Mouse (Mus musculus) stomach, embryonic 16.5 days (tissue): Measurements from ENCODE around the gene Rfx5. TPM values are rescaled to one million over a fixed set of nuclear protein-coding genes. Genes with fewer than 3 reads are reported as not detected.

Experiments used
- ATAC-seq: fragments of 200-750 bp; cut with Nextera tagmentation; 2 replicates; pipeline ENCODE4 v1.8.0; 2017; ENCODE audit warnings: moderate number of reproducible peaks, moderate TSS enrichment; ENCODE audit not compliant: insufficient read depth, low FRiP score
- H3K27ac ChIP-seq: fragments of 300-500 bp; sonication (generic); 2 replicates; pipeline ENCODE4 v1.5.1; 2014; ENCODE audit warnings: low read length
- H3K27me3 ChIP-seq: fragments of 300-500 bp; sonication (generic); 2 replicates; pipeline ENCODE4 v1.6.1; 2014; ENCODE audit warnings: low read length, control low read depth, mixed read lengths; ENCODE audit not compliant: control insufficient read depth, insufficient read depth
- H3K36me3 ChIP-seq: fragments of 300-500 bp; sonication (generic); 2 replicates; pipeline ENCODE4 v1.6.1; 2014; ENCODE audit warnings: low read length; ENCODE audit not compliant: control insufficient read depth, insufficient read depth
- H3K4me1 ChIP-seq: fragments of 300-500 bp; sonication (generic); 2 replicates; pipeline ENCODE4 v1.6.1; 2014; ENCODE audit warnings: low read length, control low read depth, mixed read lengths; ENCODE audit not compliant: control insufficient read depth, insufficient read depth
- H3K4me2 ChIP-seq: fragments of 300-500 bp; sonication (generic); 2 replicates; pipeline ENCODE4 v1.6.1; 2014; ENCODE audit warnings: low read depth, low read length, mixed read lengths
- H3K4me3 ChIP-seq: fragments of 300-500 bp; sonication (generic); replicated peaks from 2 replicates; pipeline ENCODE4 v1.5.1; 2014; ENCODE audit warnings: mild to moderate bottlenecking, low read length
- H3K9ac ChIP-seq: fragments of 300-500 bp; sonication (generic); 2 replicates; pipeline ENCODE4 v1.6.1; 2014; ENCODE audit warnings: low read length
- H3K9me3 ChIP-seq: fragments of 300-500 bp; sonication (generic); replicated peaks from 2 replicates; pipeline ENCODE4 v1.6.1; 2016; ENCODE audit warnings: low read length, control low read depth; ENCODE audit not compliant: control insufficient read depth
- WGBS: fragments of 180-500 bp; shearing (Covaris S2); extraction: QIAGEN DNeasy Blood & Tissue Kit; methylation state at CpG from one replicate; pipeline ENCODE4 v1.1.7; 2014; 5-methylcytosine and 5-hydroxymethylcytosine counted together
- microRNA-seq: library from miRNA; unstranded; fragments of <30 nt; microRNA quantifications from one replicate; pipeline ENCODE4, GENCODE M21; 2016
- polyA plus RNA-seq: library from polyadenylated mRNA; unstranded; fragments of >200 nt; fragmentation: Nextera tagmentation; extraction: Ambion mirVana; gene quantifications from 2 replicates; pipeline ENCODE4 v1.2.1, GENCODE M21; 2015

The Rfx5 gene
- polyA plus RNA-seq, 1 experiment from 2014 or later, result 7.0 TPM

DNA sequence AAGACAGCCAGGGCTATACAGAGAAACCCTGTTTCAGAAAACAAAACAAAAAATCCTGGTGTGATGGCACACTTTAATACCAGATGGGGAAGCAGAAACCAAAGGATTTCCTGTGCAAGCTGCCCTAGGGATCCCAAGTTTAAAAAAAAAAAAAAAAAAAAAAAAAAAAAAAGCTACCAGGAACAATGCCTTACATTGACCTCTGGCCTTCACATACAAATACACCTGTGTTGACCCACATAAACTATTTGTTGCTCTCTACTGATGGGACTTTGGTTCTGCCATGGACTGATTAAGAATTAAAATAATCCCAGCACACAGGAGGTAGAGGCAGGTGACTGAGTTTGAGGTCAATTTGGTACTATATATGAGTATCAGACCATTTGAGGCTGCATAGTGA, 49.4 kb downstream of the Rfx5 start:
- peaks cover 5% of the 10 kb centered on the region; the same call in 1 of the 2 replicates for H3K4me1 ChIP-seq
- H3K4me3 ChIP-seq, result no peak overlapping the region
- H3K36me3 ChIP-seq, result peaks cover 11% of the 10 kb centered on the region; the same call in 1 of the 2 replicates
- H3K27ac ChIP-seq, result no peak overlapping the region
- no peaks in the 10 kb centered on the region for H3K27me3 ChIP-seq
- H3K4me2 ChIP-seq, result no peak overlapping the region
- ATAC-seq, result no peak
- no peak overlapping the region for H3K9ac ChIP-seq
- H3K9me3 ChIP-seq, result no peaks in the 10 kb centered on the region

DNA sequence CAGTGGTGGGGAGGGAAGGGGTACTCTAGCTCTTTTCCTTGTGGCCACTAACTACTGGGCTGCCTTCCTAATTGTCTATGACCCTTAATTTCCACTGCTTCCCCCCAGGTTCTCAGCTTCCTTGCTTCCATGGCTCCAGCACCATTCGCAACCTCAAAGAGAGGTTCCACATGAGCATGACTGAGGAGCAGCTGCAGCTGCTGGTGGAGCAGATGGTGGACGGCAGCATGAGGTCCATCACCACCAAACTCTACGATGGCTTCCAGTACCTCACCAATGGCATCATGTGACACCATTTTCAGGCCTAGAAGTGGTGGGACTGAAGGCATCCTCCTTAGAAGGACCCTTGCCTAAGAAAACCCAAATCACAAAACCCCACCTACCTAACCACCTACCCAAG, 51.8 kb downstream of the Rfx5 start:
- Histone ChIP-seq H3K9me3 (no peaks in the 10 kb centered on the region), H3K9ac (no peak overlapping the region), H3K4me3 (no peak overlapping the region), H3K27me3 (no peaks in the 10 kb centered on the region), H3K4me1 (peaks cover 5% of the 10 kb centered on the region; the same call in 1 of the 2 replicates), H3K36me3 (peaks cover 16% of the 10 kb centered on the region), H3K27ac (no peak overlapping the region), H3K4me2 (no peak overlapping the region)
- no peak for ATAC-seq
- 87% methylated on average over 3 of the region's 3 CpGs for WGBS

DNA sequence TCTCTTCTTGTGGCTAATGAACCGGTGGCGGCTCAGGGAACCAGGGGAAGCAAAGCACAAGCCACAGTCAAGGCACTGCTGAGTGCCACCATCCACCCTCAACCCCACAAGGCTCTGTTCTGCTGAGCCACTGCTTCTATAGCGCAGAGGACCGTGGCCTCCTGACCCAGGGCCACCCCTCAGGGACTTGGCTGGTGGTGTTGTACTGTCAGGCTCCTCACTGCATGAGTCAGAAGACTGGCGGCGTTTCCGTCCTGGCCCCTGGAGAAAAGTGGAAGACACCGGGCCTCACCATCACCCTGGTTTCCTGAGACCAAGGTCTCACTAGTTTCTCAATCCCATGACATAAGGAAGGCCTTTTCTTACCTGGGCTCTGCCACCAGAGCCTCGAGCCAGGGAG, 53.8 kb downstream of the Rfx5 start:
- peaks cover 5% of the 10 kb centered on the region; the same call in 1 of the 2 replicates for H3K4me1 ChIP-seq
- no peak overlapping the region for H3K4me3 ChIP-seq
- H3K27ac ChIP-seq, result no peak overlapping the region
- H3K9me3 ChIP-seq, result no peaks in the 10 kb centered on the region
- no peaks in the 10 kb centered on the region for H3K27me3 ChIP-seq
- H3K9ac ChIP-seq, result no peak overlapping the region
- H3K36me3 ChIP-seq, result peaks cover 21% of the 10 kb centered on the region
- H3K4me2 ChIP-seq, result no peak overlapping the region
- 86% methylated on average over 9 of the region's 9 CpGs for WGBS
- ATAC-seq, result no peak

DNA sequence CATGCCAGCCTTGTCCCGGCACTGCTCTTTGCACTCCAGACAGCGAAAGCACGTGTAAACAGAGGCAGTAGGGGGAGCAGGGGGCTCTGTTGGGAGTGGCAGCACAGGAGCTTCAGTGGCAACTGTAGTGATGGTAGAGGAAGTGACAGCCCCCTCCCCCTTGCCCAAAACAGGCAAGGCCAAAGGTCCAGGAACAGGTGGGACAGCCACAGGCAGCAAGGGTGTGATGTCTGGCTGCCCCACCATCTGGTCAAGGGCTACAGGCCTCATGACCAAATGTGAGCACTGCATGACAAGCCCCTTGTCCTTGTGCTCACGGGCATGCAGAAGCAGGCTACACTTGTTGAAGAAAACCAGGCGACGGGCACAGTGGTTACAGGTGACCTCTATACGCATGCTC, 56.5 kb downstream of the Rfx5 start:
- no peak overlapping the region for H3K27ac ChIP-seq
- WGBS, result 71% methylated on average over 7 of the region's 7 CpGs
- H3K4me2 ChIP-seq, result no peak overlapping the region
- ATAC-seq, result no peak
- H3K27me3 ChIP-seq, result no peaks in the 10 kb centered on the region
- peaks cover 19% of the 10 kb centered on the region; the same call in 1 of the 2 replicates for H3K4me1 ChIP-seq
- H3K9me3 ChIP-seq, result no peaks in the 10 kb centered on the region
- H3K4me3 ChIP-seq, result no peak overlapping the region
- H3K36me3 ChIP-seq, result peaks cover 17% of the 10 kb centered on the region
- H3K9ac ChIP-seq, result no peak overlapping the region

Small RNA genes lying within 50 kb of the gene (microRNA-seq; reads per million reads assigned to microRNA genes)
- not detected for gene Mir7013

Other genes starting within 250 kb of the Rfx5 start
- 47.9 and 54.0 TPM in 2 replicates for gene Cgn, start 167.6 kb upstream of the Rfx5 start, polyA plus RNA-seq
- gene Pogz, start 116.5 kb upstream of the Rfx5 start, polyA plus RNA-seq, result 12.4 and 13.6 TPM in 2 replicates
- gene Psmb4, start 67.1 kb upstream of the Rfx5 start, polyA plus RNA-seq, result 277 and 282 TPM in 2 replicates
- gene Selenbp1, start 21.0 kb upstream of the Rfx5 start, polyA plus RNA-seq, result 132 and 144 TPM in 2 replicates
- 17.5 and 24.0 TPM in 2 replicates for gene Pi4kb, start 20.7 kb downstream of the Rfx5 start, polyA plus RNA-seq
- 20.4 and 22.6 TPM in 2 replicates for gene Zfp687, start 61.4 kb downstream of the Rfx5 start, polyA plus RNA-seq
- gene Psmd4, start 88.5 kb downstream of the Rfx5 start, polyA plus RNA-seq, result 218 TPM in 2 replicates
- gene Pip5k1a, start 152.9 kb downstream of the Rfx5 start, polyA plus RNA-seq, result 18.6 and 19.0 TPM in 2 replicates
- 102 and 123 TPM in 2 replicates for gene Vps72, start 156.9 kb downstream of the Rfx5 start, polyA plus RNA-seq
- 2.2 and 7.3 TPM in 2 replicates for gene Tmod4, start 170.4 kb downstream of the Rfx5 start, polyA plus RNA-seq
- gene Scnm1, start 179.9 kb downstream of the Rfx5 start, polyA plus RNA-seq, result 55.8 and 58.2 TPM in 2 replicates
- 13.7 and 14.5 TPM in 2 replicates for gene Lysmd1, start 180.0 kb downstream of the Rfx5 start, polyA plus RNA-seq
- gene Tnfaip8l2, start 188.3 kb downstream of the Rfx5 start, polyA plus RNA-seq, result 5.4 and 6.5 TPM in 2 replicates
- gene Sema6c, start 206.4 kb downstream of the Rfx5 start, polyA plus RNA-seq, result 1.5 and 2.6 TPM in 2 replicates